Mouse (Mus musculus) E14TG2a.4 (cell line): ENCODE results near the gene Adamts18.

Source experiments
- CTCF ChIP-seq: conservative IDR thresholded peaks from 2 replicates; pipeline ENCODE4 v1.5.1; 2014; ENCODE audit warnings: low read length
- NANOG ChIP-seq: IDR thresholded peaks from 2 replicates; pipeline ENCODE4 v1.6.1; 2014; ENCODE audit warnings: borderline replicate concordance, low read length, mixed read lengths
- POU5F1 ChIP-seq: IDR thresholded peaks from 2 replicates; pipeline ENCODE4 v1.6.1; 2014; ENCODE audit warnings: low read length, borderline replicate concordance

GRCm38 (mm10) chr8:113783711-113784110 is 64.8 kb downstream of the Adamts18 start:
- TF ChIP-seq CTCF (peak; percentile 77), NANOG (no peak), POU5F1 (no peak)
